Mouse (Mus musculus) adrenal gland, adult 10 weeks (tissue): Measurements from ENCODE around the gene Defb22. TPM values are rescaled to one million over a fixed set of nuclear protein-coding genes. Genes with fewer than 3 reads are reported as not detected.

ENCODE experiments used
- polyA plus RNA-seq: library from polyadenylated mRNA; stranded (reverse); fragments of 350-450 nt; fragmentation: Illumina TruSeq; extraction: RNeasy Lipid Tissue Mini Kit (QIAGEN cat#74804); gene quantifications from one replicate; pipeline ENCODE4 v1.2.3, GENCODE M21; 2014; ENCODE audit warnings: low read depth, low replicate concordance

Gene Defb22
- polyA plus RNA-seq = not detected

DNA sequence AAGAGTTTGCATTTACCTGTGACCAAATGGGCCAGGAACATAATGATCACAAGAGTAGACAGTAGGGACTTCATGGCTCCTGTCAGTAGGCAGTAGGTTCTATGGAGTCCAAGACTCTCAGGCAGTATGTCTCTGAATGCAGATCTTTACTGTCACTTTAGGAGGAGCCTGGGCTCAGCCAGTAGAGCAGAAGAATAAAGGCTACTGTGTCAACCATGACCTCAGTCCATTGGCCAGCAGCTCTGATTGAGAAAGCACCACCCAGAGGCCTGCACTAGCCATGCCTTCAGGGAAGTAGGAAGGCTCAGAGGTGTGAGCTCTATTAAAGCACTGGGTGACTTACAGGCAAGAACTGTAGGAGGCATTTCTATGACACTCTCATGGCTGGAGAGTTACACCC, at the start of gene Defb22:
Defb22 (minus strand) TSS at position 101 of the 400 bp plus-strand sequence.

DNA sequence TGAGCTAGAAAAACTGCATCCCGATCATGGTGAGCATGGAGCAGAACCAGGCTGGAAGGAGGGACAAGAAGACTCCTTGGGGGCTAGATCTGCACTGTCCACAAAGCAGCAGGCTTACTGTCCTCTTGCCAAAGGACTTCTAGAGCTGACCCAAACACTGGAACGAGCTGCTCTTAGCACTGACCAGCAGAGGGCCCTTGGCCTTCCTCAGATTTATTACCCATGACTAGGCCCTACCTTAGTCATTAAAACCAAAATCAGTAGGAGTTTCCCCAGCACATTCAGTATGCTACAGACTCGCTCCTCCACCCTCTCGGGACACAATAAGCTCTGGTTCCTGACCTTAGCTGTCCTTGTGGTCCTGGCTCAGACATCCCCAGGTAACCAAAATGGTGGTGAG, 28.0 kb upstream of the Defb22 start, which contains the start of gene Defb28:
Defb28 (plus strand) TSS at position 275 of the 400 bp plus-strand sequence.

DNA sequence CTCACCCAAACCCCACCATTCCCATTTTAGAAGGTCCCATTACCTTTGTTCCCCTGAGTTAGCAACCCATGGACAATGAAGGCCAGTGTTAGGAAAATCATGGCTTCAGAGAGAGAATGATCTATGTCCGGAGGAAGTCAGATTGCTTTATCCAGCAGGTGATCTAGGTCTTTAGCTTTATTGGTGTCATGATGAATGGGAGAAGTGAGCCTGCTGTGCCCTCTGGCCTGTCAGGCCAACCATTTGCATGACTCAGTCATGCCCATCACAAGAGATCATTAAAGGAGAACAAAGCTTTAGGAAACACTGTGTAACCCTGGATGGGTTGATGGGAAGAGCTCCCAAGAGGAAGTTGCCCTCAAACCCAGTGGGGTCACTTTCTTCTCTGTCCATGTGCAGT, 21.7 kb upstream of the Defb22 start, which contains the start of gene Defb26:
Defb26 (minus strand) TSS at position 101 of the 400 bp plus-strand sequence.

DNA sequence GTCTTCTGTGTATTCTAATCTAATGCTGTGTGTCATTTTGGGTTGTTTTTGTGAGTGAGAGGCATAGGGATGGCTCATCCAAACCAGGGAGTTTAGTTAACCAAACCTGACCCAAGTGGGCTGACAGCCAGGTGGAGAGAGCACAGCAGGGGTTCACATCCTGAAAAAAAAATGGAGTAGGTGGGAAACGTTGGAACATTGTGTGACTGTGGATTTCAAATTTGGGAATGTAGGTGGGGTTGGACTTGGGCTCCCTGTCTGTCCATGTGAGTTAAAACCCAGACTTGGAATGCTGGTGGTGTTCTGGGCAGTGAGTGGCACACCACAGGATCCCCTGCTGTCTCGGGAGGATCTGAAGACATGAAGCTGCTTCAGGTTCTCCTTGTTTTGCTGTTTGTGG, 13.2 kb downstream of the Defb22 start, which contains the start of gene Defb20:
Defb20 (plus strand) TSS at position 301 of the 400 bp plus-strand sequence.

DNA sequence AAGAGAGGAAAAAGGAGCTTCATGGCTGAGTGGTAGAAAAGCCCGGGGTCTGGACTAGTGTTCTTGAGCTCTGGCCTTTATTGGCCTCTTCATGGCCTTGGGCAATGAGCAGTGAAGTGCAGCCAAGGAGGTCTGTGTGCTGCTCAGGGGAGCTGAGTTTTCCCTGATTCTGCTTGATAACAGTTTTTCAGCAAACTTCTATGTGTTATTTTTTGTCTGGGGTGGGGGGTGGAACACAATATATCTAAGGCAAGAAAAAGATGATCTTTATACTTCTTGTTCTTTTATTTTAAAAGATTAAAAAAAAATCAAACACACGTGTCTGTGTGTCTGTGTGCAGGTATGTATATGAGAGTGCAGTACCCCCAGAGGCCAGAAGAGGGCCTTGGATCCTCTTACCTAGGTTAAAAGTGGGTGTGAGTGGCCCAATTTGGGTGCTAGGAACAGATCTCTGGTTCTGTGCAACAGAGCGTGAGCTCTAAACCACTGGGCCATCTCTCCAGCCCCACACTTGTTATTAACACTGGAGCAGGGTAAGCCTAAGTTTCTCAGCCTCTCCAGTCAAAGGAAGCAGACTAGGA, 25.3 kb downstream of the Defb22 start, which contains the start of gene Defb23:
Defb23 (minus strand) TSS at position 51 of the 581 bp plus-strand sequence.

Other genes starting within 250 kb of the Defb22 start
- 55.9 TPM for gene Tbc1d20, start 196.3 kb downstream of the Defb22 start, polyA plus RNA-seq
- 1.0 TPM for gene Rbck1, start 157.5 kb downstream of the Defb22 start, polyA plus RNA-seq
- gene Trib3, start 146.1 kb downstream of the Defb22 start, polyA plus RNA-seq = 0.35 TPM
- gene Nrsn2, start 113.5 kb downstream of the Defb22 start, polyA plus RNA-seq = 2.0 TPM
- gene Sox12, start 92.1 kb downstream of the Defb22 start, polyA plus RNA-seq = 0.58 TPM
- 3.8 TPM for gene Zcchc3, start 75.1 kb downstream of the Defb22 start, polyA plus RNA-seq
- gene 6820408C15Rik, start 74.6 kb downstream of the Defb22 start, polyA plus RNA-seq = not detected
- gene Defb23, start 25.5 kb downstream of the Defb22 start, polyA plus RNA-seq = not detected
- 1.7 TPM for gene Defb20, start 13.1 kb downstream of the Defb22 start, polyA plus RNA-seq
- not detected for gene Defb26, start 21.6 kb upstream of the Defb22 start, polyA plus RNA-seq
- gene Defb28, start 28.1 kb upstream of the Defb22 start, polyA plus RNA-seq = not detected
- not detected for gene Defb29, start 50.0 kb upstream of the Defb22 start, polyA plus RNA-seq
- gene Gm17416, start 79.2 kb upstream of the Defb22 start, polyA plus RNA-seq = not detected
- not detected for gene Defb21, start 82.6 kb upstream of the Defb22 start, polyA plus RNA-seq
- not detected for gene Defb19, start 90.2 kb upstream of the Defb22 start, polyA plus RNA-seq
- gene Defb45, start 109.3 kb upstream of the Defb22 start, polyA plus RNA-seq = not detected
- not detected for gene Defb36, start 114.2 kb upstream of the Defb22 start, polyA plus RNA-seq
- gene Defb25, start 132.9 kb upstream of the Defb22 start, polyA plus RNA-seq = not detected
- gene Rem1, start 136.8 kb upstream of the Defb22 start, polyA plus RNA-seq = 2.4 TPM
- 56.0 TPM for gene H13, start 179.3 kb upstream of the Defb22 start, polyA plus RNA-seq
- 38.9 TPM for gene Mcts2, start 196.9 kb upstream of the Defb22 start, polyA plus RNA-seq
- gene Id1, start 246.1 kb upstream of the Defb22 start, polyA plus RNA-seq = 52.4 TPM